Mouse (Mus musculus) spleen, embryonic (tissue): ENCODE data around the gene Gm49321.

Experiments
- CTCF ChIA-PET: fragments of 350-600 bp; sonication (Branson Sonifier 250); formaldehyde crosslinking; loops from one replicate; lab custom pipeline; 2022; lab: Charles Lee

The Gm49321 gene

GRCm38 (mm10) chr12:74002449-74002848 lies 65.0 kb downstream of the Gm49321 start:
- CTCF ChIA-PET = no interaction called here

- CTCF ChIA-PET = no interaction called here
Measured at GRCm38 (mm10) chr12:74009448-74009911, 72.0 kb downstream of the Gm49321 start.

GRCm38 (mm10) chr12:74013739-74014138 lies 76.3 kb downstream of the Gm49321 start:
- CTCF ChIA-PET = no interaction called here

- CTCF ChIA-PET = interaction anchor here (0.6 to 0.8 kb wide), 2 partner anchors 318 to 340 kb away, joined by 3 to 4 read pairs; no protein-coding TSS in a partner anchor
Measured at GRCm38 (mm10) chr12:74014739-74015270, 77.4 kb downstream of the Gm49321 start.

- CTCF ChIA-PET = no interaction called here
Measured at GRCm38 (mm10) chr12:74015491-74015890, 78.0 kb downstream of the Gm49321 start.
